Mouse (Mus musculus): ENCODE measurements at regions not wholly inside any gene's neighbourhood (a gene's known extent, or its start where the extent isn't known, plus 50 kb on each side); places are given as distances from the start of the nearest gene placed in this dataset.

GRCm38 (mm10) chr4:33852294-33852693, 72.1 kb upstream of the Cnr1 start:
- H3K4me1 ChIP-seq (ENCODE audit: control insufficient read depth, insufficient read depth, low read length), result no peaks in the 10 kb centered on the region
- DNase-seq, result no peak
- no peak overlapping the region for H3K4me3 ChIP-seq (replicated peaks; ENCODE audit: extremely low read depth, low read depth, low read length)
- TF ChIP-seq POLR2A (IDR thresholded peaks at IDR 0.05; ENCODE audit: borderline replicate concordance, extremely low read depth, low read depth, low read length) (no peak), CTCF (IDR thresholded peaks at IDR 0.05; ENCODE audit: insufficient read depth, low read length) (no peak)
- 85% methylated on average over 5 of the region's 5 CpGs for WGBS

- no peak for DNase-seq
- H3K4me1 ChIP-seq (ENCODE audit: control insufficient read depth, insufficient read depth, low read length), result no peaks in the 10 kb centered on the region
- no peak for TF ChIP-seq POLR2A (IDR thresholded peaks at IDR 0.05; ENCODE audit: borderline replicate concordance, extremely low read depth, low read depth, low read length)
- no peak for TF ChIP-seq CTCF (IDR thresholded peaks at IDR 0.05; ENCODE audit: insufficient read depth, low read length)
- H3K4me3 ChIP-seq (replicated peaks; ENCODE audit: extremely low read depth, low read depth, low read length), result no peak overlapping the region
These were observed 69.3 kb upstream of the Cnr1 start for GRCm38 (mm10) chr4:33855112-33855511.

- no peak for TF ChIP-seq CTCF (IDR thresholded peaks at IDR 0.05; ENCODE audit: insufficient read depth, low read length)
- no peak for TF ChIP-seq POLR2A (IDR thresholded peaks at IDR 0.05; ENCODE audit: borderline replicate concordance, extremely low read depth, low read depth, low read length)
- no peak overlapping the region for H3K4me3 ChIP-seq (replicated peaks; ENCODE audit: extremely low read depth, low read depth, low read length)
- 93% methylated on average over 2 of the region's 2 CpGs for WGBS
These were observed 57.3 kb upstream of the Cnr1 start for GRCm38 (mm10) chr4:33867126-33867525.

GRCm38 (mm10) chr4:33869317-33869716, 55.1 kb upstream of the Cnr1 start:
- TF ChIP-seq POLR2A (IDR thresholded peaks at IDR 0.05; ENCODE audit: borderline replicate concordance, extremely low read depth, low read depth, low read length) (no peak), CTCF (IDR thresholded peaks at IDR 0.05; ENCODE audit: insufficient read depth, low read length) (no peak)
- WGBS, result 70% methylated on average over 5 of the region's 5 CpGs
- no peaks in the 10 kb centered on the region for H3K4me1 ChIP-seq (ENCODE audit: control insufficient read depth, insufficient read depth, low read length)
- no peak overlapping the region for H3K4me3 ChIP-seq (replicated peaks; ENCODE audit: extremely low read depth, low read depth, low read length)
- no peak for DNase-seq

More at GRCm38 (mm10) chr4:33867126-33867525, 57.3 kb upstream of the Cnr1 start:
- no peak for DNase-seq
- no peaks in the 10 kb centered on the region for H3K4me1 ChIP-seq (ENCODE audit: control insufficient read depth, insufficient read depth, low read length)
